Mouse (Mus musculus): ENCODE measurements around the gene Rexo5. TPM values are rescaled to one million over a fixed set of nuclear protein-coding genes. Genes with fewer than 3 reads are reported as not detected.
A peak's percentile ranks its signal among the peaks of the same experiment; 100 is the strongest.

Rexo5 gene
- polyA plus RNA-seq, 1 experiment from 2014 or later, result 13.5 TPM

GRCm38 (mm10) chr7:119766996-119767395, 26.8 kb upstream of the Rexo5 start:
- Histone ChIP-seq H3K36me3 (ENCODE audit: control insufficient read depth, insufficient read depth) (no peaks in the 10 kb centered on the region), H3K27me3 (ENCODE audit: control insufficient read depth, insufficient read depth, low read length) (no peaks in the 10 kb centered on the region), H3K4me3 (ENCODE audit: low read length) (no peak overlapping the region), H3K9me3 (replicated peaks; ENCODE audit: control insufficient read depth, low read length) (no peaks in the 10 kb centered on the region), H3K4me1 (ENCODE audit: control insufficient read depth, insufficient read depth, low read length) (no peaks in the 10 kb centered on the region), H3K9ac (ENCODE audit: low read length) (no peak overlapping the region), H3K27ac (ENCODE audit: low read length) (no peak overlapping the region), H3K4me2 (ENCODE audit: low read depth, low read length) (no peak overlapping the region)
- WGBS, result 71% methylated on average over 6 of the region's 6 CpGs
- ATAC-seq (replicated peaks; ENCODE audit: extremely low read depth, insufficient read depth, low FRiP score), result no peak

- no peak overlapping the region for H3K4me3 ChIP-seq (ENCODE audit: low read length)
- H3K27me3 ChIP-seq (ENCODE audit: control insufficient read depth, insufficient read depth, low read length), result no peaks in the 10 kb centered on the region
- H3K9ac ChIP-seq (ENCODE audit: low read length), result no peak overlapping the region
- no peak overlapping the region for H3K4me2 ChIP-seq (ENCODE audit: low read depth, low read length)
- H3K9me3 ChIP-seq (replicated peaks; ENCODE audit: control insufficient read depth, low read length), result no peaks in the 10 kb centered on the region
- 87% methylated on average over 8 of the region's 8 CpGs for WGBS
- no peak for ATAC-seq (replicated peaks; ENCODE audit: extremely low read depth, insufficient read depth, low FRiP score)
- no peak overlapping the region for H3K27ac ChIP-seq (ENCODE audit: low read length)
- no peaks in the 10 kb centered on the region for H3K4me1 ChIP-seq (ENCODE audit: control insufficient read depth, insufficient read depth, low read length)
- no peaks in the 10 kb centered on the region for H3K36me3 ChIP-seq (ENCODE audit: control insufficient read depth, insufficient read depth)
Measured at GRCm38 (mm10) chr7:119769895-119770294, 23.9 kb upstream of the Rexo5 start.

GRCm38 (mm10) chr7:119783453-119783852, 10.4 kb upstream of the Rexo5 start:
- Histone ChIP-seq H3K4me2 (ENCODE audit: low read depth, low read length) (no peak overlapping the region), H3K27ac (ENCODE audit: low read length) (no peak overlapping the region), H3K9ac (ENCODE audit: low read length) (no peak overlapping the region), H3K27me3 (ENCODE audit: control insufficient read depth, insufficient read depth, low read length) (no peaks in the 10 kb centered on the region), H3K4me3 (ENCODE audit: low read length) (no peak overlapping the region), H3K9me3 (replicated peaks; ENCODE audit: control insufficient read depth, low read length) (no peaks in the 10 kb centered on the region), H3K4me1 (ENCODE audit: control insufficient read depth, insufficient read depth, low read length) (no peaks in the 10 kb centered on the region), H3K36me3 (ENCODE audit: control insufficient read depth, insufficient read depth) (peaks cover 27% of the 10 kb centered on the region)
- no peak for ATAC-seq (replicated peaks; ENCODE audit: extremely low read depth, insufficient read depth, low FRiP score)
- WGBS, result 89% methylated on average over 2 of the region's 2 CpGs

- H3K4me1 ChIP-seq (ENCODE audit: control insufficient read depth, insufficient read depth, low read length), result no peaks in the 10 kb centered on the region
- H3K27ac ChIP-seq (ENCODE audit: low read length), result no peak overlapping the region
- WGBS, result 79% methylated on average over 5 of the region's 5 CpGs
Measured at GRCm38 (mm10) chr7:119784908-119785307, 8.9 kb upstream of the Rexo5 start.

GRCm38 (mm10) chr7:119789024-119789423, 4.8 kb upstream of the Rexo5 start:
- Histone ChIP-seq H3K9ac (ENCODE audit: low read length) (no peak overlapping the region), H3K4me2 (ENCODE audit: low read depth, low read length) (no peak overlapping the region), H3K9me3 (replicated peaks; ENCODE audit: control insufficient read depth, low read length) (no peaks in the 10 kb centered on the region), H3K27me3 (ENCODE audit: control insufficient read depth, insufficient read depth, low read length) (no peaks in the 10 kb centered on the region), H3K27ac (ENCODE audit: low read length) (no peak overlapping the region), H3K36me3 (ENCODE audit: control insufficient read depth, insufficient read depth) (peaks cover 32% of the 10 kb centered on the region), H3K4me1 (ENCODE audit: control insufficient read depth, insufficient read depth, low read length) (peaks cover 3% of the 10 kb centered on the region; the same call in 1 of the 2 replicates), H3K4me3 (ENCODE audit: low read length) (no peak overlapping the region)
- no peak for ATAC-seq (replicated peaks; ENCODE audit: extremely low read depth, insufficient read depth, low FRiP score)
- 85% methylated on average over 3 of the region's 3 CpGs for WGBS

More at GRCm38 (mm10) chr7:119784908-119785307, 8.9 kb upstream of the Rexo5 start:
- H3K9ac ChIP-seq (ENCODE audit: low read length), result no peak overlapping the region
- no peaks in the 10 kb centered on the region for H3K9me3 ChIP-seq (replicated peaks; ENCODE audit: control insufficient read depth, low read length)
- no peak overlapping the region for H3K4me2 ChIP-seq (ENCODE audit: low read depth, low read length)
- H3K36me3 ChIP-seq (ENCODE audit: control insufficient read depth, insufficient read depth), result peaks cover 36% of the 10 kb centered on the region
- H3K27me3 ChIP-seq (ENCODE audit: control insufficient read depth, insufficient read depth, low read length), result no peaks in the 10 kb centered on the region
- H3K4me3 ChIP-seq (ENCODE audit: low read length), result no peak overlapping the region
- no peak for ATAC-seq (replicated peaks; ENCODE audit: extremely low read depth, insufficient read depth, low FRiP score)

- 0% methylated on average over 20 of the region's 21 CpGs for WGBS
- Histone ChIP-seq H3K27me3 (ENCODE audit: control insufficient read depth, insufficient read depth, low read length) (no peaks in the 10 kb centered on the region), H3K4me1 (ENCODE audit: control insufficient read depth, insufficient read depth, low read length) (peaks cover 9% of the 10 kb centered on the region), H3K9ac (ENCODE audit: low read length) (peak overlapping the region; percentile 90), H3K36me3 (ENCODE audit: control insufficient read depth, insufficient read depth) (peaks cover 5% of the 10 kb centered on the region), H3K27ac (ENCODE audit: low read length) (peak overlapping the region; percentile 85), H3K9me3 (replicated peaks; ENCODE audit: control insufficient read depth, low read length) (no peaks in the 10 kb centered on the region), H3K4me3 (ENCODE audit: low read length) (peak overlapping the region; percentile 84), H3K4me2 (ENCODE audit: low read depth, low read length) (peak overlapping the region; percentile 91)
- ATAC-seq (replicated peaks; ENCODE audit: extremely low read depth, insufficient read depth, low FRiP score), result peak; percentile 46
Measured at GRCm38 (mm10) chr7:119794251-119794638, 439 bp downstream of the Rexo5 start.

- Histone ChIP-seq H3K4me2 (ENCODE audit: low read depth, low read length) (peak overlapping the region; percentile 56), H3K36me3 (ENCODE audit: control insufficient read depth, insufficient read depth) (no peaks in the 10 kb centered on the region), H3K9me3 (replicated peaks; ENCODE audit: control insufficient read depth, low read length) (no peaks in the 10 kb centered on the region), H3K27ac (ENCODE audit: low read length) (no peak overlapping the region), H3K27me3 (ENCODE audit: control insufficient read depth, insufficient read depth, low read length) (no peaks in the 10 kb centered on the region), H3K4me1 (ENCODE audit: control insufficient read depth, insufficient read depth, low read length) (peaks cover 9% of the 10 kb centered on the region), H3K9ac (ENCODE audit: low read length) (no peak overlapping the region), H3K4me3 (ENCODE audit: low read length) (peak overlapping the region; percentile 34)
- ATAC-seq (replicated peaks; ENCODE audit: extremely low read depth, insufficient read depth, low FRiP score), result no peak
Measured at GRCm38 (mm10) chr7:119795311-119795710, 1.5 kb downstream of the Rexo5 start.

- no peaks in the 10 kb centered on the region for H3K36me3 ChIP-seq (ENCODE audit: control insufficient read depth, insufficient read depth)
- H3K9me3 ChIP-seq (replicated peaks; ENCODE audit: control insufficient read depth, low read length), result no peaks in the 10 kb centered on the region
- 96% methylated on average over 3 of the region's 3 CpGs for WGBS
- H3K4me3 ChIP-seq (ENCODE audit: low read length), result no peak overlapping the region
- H3K27ac ChIP-seq (ENCODE audit: low read length), result no peak overlapping the region
- no peaks in the 10 kb centered on the region for H3K4me1 ChIP-seq (ENCODE audit: control insufficient read depth, insufficient read depth, low read length)
- H3K27me3 ChIP-seq (ENCODE audit: control insufficient read depth, insufficient read depth, low read length), result no peaks in the 10 kb centered on the region
- ATAC-seq (replicated peaks; ENCODE audit: extremely low read depth, insufficient read depth, low FRiP score), result no peak
- no peak overlapping the region for H3K4me2 ChIP-seq (ENCODE audit: low read depth, low read length)
- no peak overlapping the region for H3K9ac ChIP-seq (ENCODE audit: low read length)
Measured at GRCm38 (mm10) chr7:119800488-119800887, 6.7 kb downstream of the Rexo5 start.

- Histone ChIP-seq H3K4me1 (ENCODE audit: control insufficient read depth, insufficient read depth, low read length) (no peaks in the 10 kb centered on the region), H3K27ac (ENCODE audit: low read length) (no peak overlapping the region)
- 69% methylated on average over 3 of the region's 3 CpGs for WGBS
Measured at GRCm38 (mm10) chr7:119800991-119801390, 7.2 kb downstream of the Rexo5 start.

More at GRCm38 (mm10) chr7:119800991-119801390, 7.2 kb downstream of the Rexo5 start:
- no peak for ATAC-seq (replicated peaks; ENCODE audit: extremely low read depth, insufficient read depth, low FRiP score)
- no peak overlapping the region for H3K4me3 ChIP-seq (ENCODE audit: low read length)
- H3K9me3 ChIP-seq (replicated peaks; ENCODE audit: control insufficient read depth, low read length), result no peaks in the 10 kb centered on the region
- H3K27me3 ChIP-seq (ENCODE audit: control insufficient read depth, insufficient read depth, low read length), result no peaks in the 10 kb centered on the region
- no peaks in the 10 kb centered on the region for H3K36me3 ChIP-seq (ENCODE audit: control insufficient read depth, insufficient read depth)
- no peak overlapping the region for H3K9ac ChIP-seq (ENCODE audit: low read length)
- no peak overlapping the region for H3K4me2 ChIP-seq (ENCODE audit: low read depth, low read length)

Data from heart, embryonic 16.5 days (tissue).